Mouse (Mus musculus) heart, embryonic 16.5 days (tissue): ENCODE measurements around the gene Bspry. TPM values are rescaled to one million over a fixed set of nuclear protein-coding genes. Genes with fewer than 3 reads are reported as not detected.

Experiments used
- ATAC-seq: fragments of 200-750 bp; cut with Nextera tagmentation; replicated peaks from 2 replicates; pipeline ENCODE4 v1.8.0; 2017; ENCODE audit warnings: moderate number of reproducible peaks; ENCODE audit not compliant: insufficient read depth, low FRiP score; ENCODE audit errors: extremely low read depth
- H3K27ac ChIP-seq: fragments of 300-500 bp; sonication (generic); 2 replicates; pipeline ENCODE4 v1.5.1; 2014; ENCODE audit warnings: mild to moderate bottlenecking, low read length, control low read depth, moderate library complexity
- H3K27me3 ChIP-seq: fragments of 300-500 bp; sonication (generic); 2 replicates; pipeline ENCODE4 v1.6.1; 2014; ENCODE audit warnings: low read length, mixed read lengths; ENCODE audit not compliant: control insufficient read depth, insufficient read depth
- H3K36me3 ChIP-seq: fragments of 300-500 bp; sonication (generic); 2 replicates; pipeline ENCODE4 v1.6.1; 2014; ENCODE audit not compliant: control insufficient read depth, insufficient read depth
- H3K4me1 ChIP-seq: fragments of 300-500 bp; sonication (generic); 2 replicates; pipeline ENCODE4 v1.6.1; 2014; ENCODE audit warnings: low read length, mixed read lengths; ENCODE audit not compliant: control insufficient read depth, insufficient read depth
- H3K4me2 ChIP-seq: fragments of 300-500 bp; sonication (generic); 2 replicates; pipeline ENCODE4 v1.6.1; 2014; ENCODE audit warnings: low read depth, mild to moderate bottlenecking, control low read depth, low read length
- H3K4me3 ChIP-seq: fragments of 300-500 bp; sonication (generic); 2 replicates; pipeline ENCODE4 v1.5.1; 2014; ENCODE audit warnings: mild to moderate bottlenecking, control low read depth, low read length
- H3K9ac ChIP-seq: fragments of 300-500 bp; sonication (generic); 2 replicates; pipeline ENCODE4 v1.6.1; 2014; ENCODE audit warnings: low read length, control low read depth
- H3K9me3 ChIP-seq: fragments of 300-500 bp; sonication (generic); replicated peaks from 2 replicates; pipeline ENCODE4 v1.6.1; 2016; ENCODE audit warnings: low read length; ENCODE audit not compliant: control insufficient read depth
- WGBS: fragments of 180-500 bp; shearing (Covaris S2); extraction: QIAGEN DNeasy Blood & Tissue Kit; methylation state at CpG from one replicate; pipeline ENCODE4 v1.1.7; 2014; 5-methylcytosine and 5-hydroxymethylcytosine counted together
- polyA plus RNA-seq: library from polyadenylated mRNA; unstranded; fragments of >200 nt; fragmentation: Nextera tagmentation; extraction: Ambion mirVana; gene quantifications from 2 replicates; pipeline ENCODE4 v1.2.1, GENCODE M21; 2015

Bspry gene
- polyA plus RNA-seq, 1 experiment from 2014 or later, result 3.4 TPM

GRCm38 (mm10) chr4:62487914-62488313 lies 8.1 kb downstream of the Bspry start:
- Histone ChIP-seq H3K4me1 (no peaks in the 10 kb centered on the region), H3K36me3 (no peaks in the 10 kb centered on the region), H3K27me3 (no peaks in the 10 kb centered on the region), H3K4me2 (no peak overlapping the region), H3K4me3 (no peak overlapping the region), H3K9me3 (no peaks in the 10 kb centered on the region), H3K27ac (no peak overlapping the region), H3K9ac (no peak overlapping the region)
- no peak for ATAC-seq
- 80% methylated on average over 2 of the region's 2 CpGs for WGBS

GRCm38 (mm10) chr4:62492682-62493081 lies 12.8 kb downstream of the Bspry start:
- no peaks in the 10 kb centered on the region for H3K9me3 ChIP-seq
- peaks cover 13% of the 10 kb centered on the region; the same call in 1 of the 2 replicates for H3K4me1 ChIP-seq
- ATAC-seq, result no peak
- no peak overlapping the region for H3K4me2 ChIP-seq
- H3K9ac ChIP-seq, result no peak overlapping the region
- no peak overlapping the region for H3K27ac ChIP-seq
- no peak overlapping the region for H3K4me3 ChIP-seq
- no peaks in the 10 kb centered on the region for H3K27me3 ChIP-seq
- H3K36me3 ChIP-seq, result no peaks in the 10 kb centered on the region
- 62% methylated on average over 2 of the region's 2 CpGs for WGBS

- 52% methylated on average over 9 of the region's 9 CpGs for WGBS
- no peak overlapping the region for H3K4me3 ChIP-seq
- no peak overlapping the region for H3K4me2 ChIP-seq
- no peaks in the 10 kb centered on the region for H3K9me3 ChIP-seq
- no peak overlapping the region for H3K27ac ChIP-seq
- no peaks in the 10 kb centered on the region for H3K27me3 ChIP-seq
- no peak overlapping the region for H3K9ac ChIP-seq
- H3K4me1 ChIP-seq, result peaks cover 13% of the 10 kb centered on the region; the same call in 1 of the 2 replicates
- H3K36me3 ChIP-seq, result peaks cover 4% of the 10 kb centered on the region; the same call in 1 of the 2 replicates
- no peak for ATAC-seq
Measured at GRCm38 (mm10) chr4:62494230-62494629, 14.4 kb downstream of the Bspry start.

GRCm38 (mm10) chr4:62495946-62496345 lies 16.1 kb downstream of the Bspry start:
- H3K4me1 ChIP-seq, result peaks cover 13% of the 10 kb centered on the region; the same call in 1 of the 2 replicates
- ATAC-seq, result no peak
- 51% methylated on average over 8 of the region's 8 CpGs for WGBS
- H3K36me3 ChIP-seq, result peaks cover 8% of the 10 kb centered on the region
- H3K27ac ChIP-seq, result no peak overlapping the region
- H3K4me3 ChIP-seq, result no peak overlapping the region
- H3K9me3 ChIP-seq, result no peaks in the 10 kb centered on the region
- H3K9ac ChIP-seq, result no peak overlapping the region
- no peak overlapping the region for H3K4me2 ChIP-seq
- no peaks in the 10 kb centered on the region for H3K27me3 ChIP-seq

- peak; percentile 63 for ATAC-seq
- WGBS, result 27% methylated on average over 8 of the region's 8 CpGs
Measured at GRCm38 (mm10) chr4:62496815-62497214, 17.0 kb downstream of the Bspry start.

GRCm38 (mm10) chr4:62500799-62501198 lies 20.9 kb downstream of the Bspry start:
- no peak for ATAC-seq

More at GRCm38 (mm10) chr4:62496815-62497214, 17.0 kb downstream of the Bspry start:
- Histone ChIP-seq H3K4me3 (no peak overlapping the region), H3K4me2 (no peak overlapping the region), H3K9ac (no peak overlapping the region), H3K4me1 (peaks cover 16% of the 10 kb centered on the region), H3K9me3 (no peaks in the 10 kb centered on the region), H3K27ac (no peak overlapping the region), H3K27me3 (no peaks in the 10 kb centered on the region), H3K36me3 (peaks cover 8% of the 10 kb centered on the region)

GRCm38 (mm10) chr4:62501534-62501933 lies 21.7 kb downstream of the Bspry start:
- H3K9me3 ChIP-seq, result no peaks in the 10 kb centered on the region
- ATAC-seq, result peak; percentile 7; the same call in 1 of the 2 replicates
- WGBS, result under 1% methylated on average over 7 of the region's 7 CpGs
- peak overlapping the region; percentile 80 for H3K27ac ChIP-seq
- H3K9ac ChIP-seq, result peak overlapping the region; percentile 82
- peak overlapping the region; percentile 84 for H3K4me2 ChIP-seq
- H3K4me3 ChIP-seq, result peak overlapping the region; percentile 81
- H3K27me3 ChIP-seq, result no peaks in the 10 kb centered on the region
- H3K36me3 ChIP-seq, result peaks cover 8% of the 10 kb centered on the region
- peaks cover 15% of the 10 kb centered on the region for H3K4me1 ChIP-seq

More at GRCm38 (mm10) chr4:62500799-62501198, 20.9 kb downstream of the Bspry start:
- Histone ChIP-seq H3K27ac (no peak overlapping the region), H3K4me1 (peaks cover 19% of the 10 kb centered on the region), H3K4me2 (no peak overlapping the region; the same call in 1 of the 2 replicates), H3K36me3 (peaks cover 8% of the 10 kb centered on the region), H3K4me3 (no peak overlapping the region), H3K9ac (no peak overlapping the region), H3K9me3 (no peaks in the 10 kb centered on the region), H3K27me3 (no peaks in the 10 kb centered on the region)
- 76% methylated on average over 4 of the region's 4 CpGs for WGBS

- WGBS, result under 1% methylated on average over 38 of the region's 38 CpGs
- Histone ChIP-seq H3K4me2 (peak overlapping the region; percentile 84), H3K36me3 (peaks cover 8% of the 10 kb centered on the region), H3K9me3 (no peaks in the 10 kb centered on the region), H3K9ac (peak overlapping the region; percentile 82), H3K27ac (peak overlapping the region; percentile 80), H3K4me3 (peak overlapping the region; percentile 81), H3K4me1 (peaks cover 9% of the 10 kb centered on the region), H3K27me3 (no peaks in the 10 kb centered on the region)
- ATAC-seq, result peak; percentile 93
Measured at GRCm38 (mm10) chr4:62501964-62502732, 22.3 kb downstream of the Bspry start.

GRCm38 (mm10) chr4:62502969-62503368 lies 23.1 kb downstream of the Bspry start:
- Histone ChIP-seq H3K4me1 (peaks cover 6% of the 10 kb centered on the region), H3K27me3 (no peaks in the 10 kb centered on the region), H3K4me3 (no peak overlapping the region), H3K36me3 (peaks cover 15% of the 10 kb centered on the region), H3K27ac (no peak overlapping the region), H3K9ac (no peak overlapping the region), H3K4me2 (no peak overlapping the region), H3K9me3 (no peaks in the 10 kb centered on the region)
- whole genome bisulfite sequencing, result 63% methylated on average over 7 of the region's 7 CpGs
- no peak for ATAC-seq
